Mouse (Mus musculus) G1E (cell line): ENCODE data around the gene Gm43552.

Experiments used
- CTCF ChIP-seq: IDR thresholded peaks from 2 replicates; pipeline ENCODE4 v1.5.1; 2012; ENCODE audit warnings: low read depth, low read length, inconsistent platforms, mixed read lengths
- GATA1 ChIP-seq: IDR thresholded peaks from 2 replicates; pipeline ENCODE4 v1.6.1; 2012; ENCODE audit warnings: borderline replicate concordance, low read length, inconsistent platforms, mixed read lengths
- GATA2 ChIP-seq: IDR thresholded peaks from 2 replicates; pipeline ENCODE4 v1.6.1; 2012; ENCODE audit warnings: low read depth, low read length, inconsistent platforms, borderline replicate concordance
- POLR2AphosphoS5 ChIP-seq: IDR thresholded peaks from 2 replicates; pipeline ENCODE4 v1.6.1; 2012; ENCODE audit warnings: low read depth, low read length, inconsistent platforms; ENCODE audit not compliant: insufficient replicate concordance
- TAL1 ChIP-seq: conservative IDR thresholded peaks from 2 replicates; pipeline ENCODE4 v1.6.1; 2012; ENCODE audit warnings: low read depth, low read length, inconsistent platforms, mixed read lengths

GRCm38 (mm10) chr5:65469766-65470165 lies 22.9 kb downstream of the Gm43552 start:
- no peak for TF ChIP-seq CTCF
- TF ChIP-seq TAL1 = no peak
- no peak for TF ChIP-seq GATA1
- TF ChIP-seq POLR2AphosphoS5 = no peak
- no peak for TF ChIP-seq GATA2
